Mouse (Mus musculus): ENCODE results near the gene Fli1. TPM values are rescaled to one million over a fixed set of nuclear protein-coding genes. Genes with fewer than 3 reads are reported as not detected.

Fli1 gene
- polyA plus RNA-seq, 1 experiment from 2014 or later, result 1.4 TPM

- DNase-seq (ENCODE audit: low read depth, low spot score) (no peak), ATAC-seq (no peak)
- H3K27me3 ChIP-seq, result no peaks in the 10 kb centered on the region
- ChIA-PET CTCF (interaction anchor here (1.4 kb wide), 1 partner anchor 16 kb away, joined by 6 read pairs; no protein-coding TSS in a partner anchor), POLR2A (interaction anchor here (0.5 kb wide), 1 partner anchor 12 kb away, joined by 5 read pairs; no protein-coding TSS in a partner anchor)
- TF ChIP-seq CTCF (IDR thresholded peaks at IDR 0.05), result no peak
- in situ Hi-C loops (cut with MboI; ENCODE audit: low pct_unique_long_range_greater_than_20kb), result no loop called here
Observed at GRCm38 (mm10) chr9:32514406-32515058, 28.1 kb downstream of the Fli1 start.

DNA sequence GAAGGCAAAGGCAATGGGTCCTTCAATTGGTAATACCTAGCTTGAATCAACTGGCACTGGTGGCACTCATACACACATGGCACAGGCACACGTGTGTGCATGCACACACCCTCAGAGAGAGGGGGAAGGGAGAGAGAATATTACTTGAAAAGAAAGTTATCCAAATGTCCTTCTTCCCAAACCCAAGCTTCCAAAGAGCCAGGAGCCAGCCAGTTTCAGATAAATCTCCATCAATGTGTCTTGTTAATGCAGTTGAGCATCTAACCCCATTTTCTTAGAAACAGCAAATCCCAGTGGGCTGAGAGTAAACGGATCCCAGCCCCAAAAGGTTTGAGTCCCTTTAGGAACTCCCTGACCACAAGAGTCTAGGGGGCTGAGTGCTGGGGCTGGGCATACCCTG lies 29.2 kb downstream of the Fli1 start:
- in situ Hi-C loops (cut with MboI; ENCODE audit: low pct_unique_long_range_greater_than_20kb), result no loop called here
- CTCF ChIA-PET, result no interaction called here
- POLR2A ChIA-PET, result no interaction called here
- DNase-seq (ENCODE audit: low read depth, low spot score) (no peak), ATAC-seq (no peak)
- H3K27me3 ChIP-seq, result no peaks in the 10 kb centered on the region
- no peak for TF ChIP-seq CTCF (IDR thresholded peaks at IDR 0.05)

DNA sequence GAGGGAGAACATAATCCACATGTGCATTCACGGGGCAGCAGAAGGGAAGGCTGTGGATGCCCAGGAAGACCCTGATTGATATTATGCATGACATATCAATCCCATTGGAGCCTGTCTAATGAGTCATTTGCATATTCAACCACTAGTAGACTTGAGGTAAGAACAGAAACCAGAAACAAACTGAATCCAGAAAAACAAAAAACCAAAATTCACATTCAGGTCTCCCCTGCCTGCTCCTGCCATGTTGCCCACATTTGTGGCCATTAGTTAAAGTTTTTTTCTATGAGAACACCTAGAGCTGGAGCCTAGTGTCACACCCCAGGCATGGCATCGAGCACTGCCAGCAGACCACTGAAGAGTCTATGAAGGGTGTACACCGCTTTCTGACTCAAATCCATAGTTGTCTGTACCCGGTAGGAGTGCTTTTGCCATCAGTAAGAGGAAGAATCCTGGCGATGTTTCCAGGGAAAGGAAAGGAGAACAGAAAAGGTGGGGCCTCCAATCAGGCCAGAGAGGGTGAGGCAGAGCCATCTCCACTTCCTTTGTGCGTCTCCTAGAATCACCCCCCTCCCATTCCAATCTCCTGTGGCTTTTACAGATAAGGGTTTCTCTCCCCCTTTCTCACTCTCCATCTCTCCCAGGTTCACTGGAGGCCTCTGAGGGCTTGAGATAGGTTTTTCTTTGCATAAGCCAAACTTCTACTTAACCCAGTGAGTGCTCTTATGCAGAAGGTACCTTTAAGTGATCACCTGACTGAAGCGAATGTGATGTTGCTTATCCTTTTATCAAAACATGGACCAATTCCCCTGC lies 32.0 kb downstream of the Fli1 start:
- CTCF ChIA-PET, result no interaction called here
- in situ Hi-C loops (cut with MboI; ENCODE audit: low pct_unique_long_range_greater_than_20kb), result no loop called here
- H3K27me3 ChIP-seq, result no peaks in the 10 kb centered on the region

DNA sequence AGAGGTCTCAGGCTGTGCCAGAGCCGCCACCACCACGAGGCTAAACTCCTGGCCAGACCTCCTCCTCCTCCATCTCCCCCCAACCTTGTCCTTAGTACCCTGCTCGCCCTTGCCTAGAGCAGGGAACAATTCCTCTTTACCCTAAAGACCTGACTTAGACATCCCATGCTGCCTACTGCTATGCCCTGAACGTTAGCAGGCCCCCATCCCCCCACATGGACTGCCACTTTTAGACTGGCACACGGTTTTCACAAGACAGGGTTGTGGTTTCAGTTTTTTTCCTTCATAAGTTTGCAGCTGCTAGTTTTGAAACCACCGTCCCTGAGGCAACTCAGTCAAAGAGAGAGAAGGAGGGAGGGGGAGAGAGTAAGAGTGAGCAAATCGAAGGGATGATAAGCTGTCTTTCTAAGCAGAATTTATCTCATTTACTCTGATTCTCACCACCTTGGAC lies 32.9 kb downstream of the Fli1 start:
- ATAC-seq (no peak), DNase-seq (ENCODE audit: low read depth, low spot score) (no peak)
- in situ Hi-C loops (cut with MboI; ENCODE audit: low pct_unique_long_range_greater_than_20kb), result no loop called here
- no peaks in the 10 kb centered on the region for H3K27me3 ChIP-seq
- no peak for TF ChIP-seq CTCF (IDR thresholded peaks at IDR 0.05)
- CTCF ChIA-PET, result no interaction called here
- POLR2A ChIA-PET, result no interaction called here

More for the DNA sequence above, 32.0 kb downstream of the Fli1 start:
- POLR2A ChIA-PET, result no interaction called here
- ATAC-seq (no peak), DNase-seq (ENCODE audit: low read depth, low spot score) (no peak)
- no peak for TF ChIP-seq CTCF (IDR thresholded peaks at IDR 0.05)

GRCm38 (mm10) chr9:32508648-32509047 lies 34.0 kb downstream of the Fli1 start:
- in situ Hi-C loops (cut with MboI; ENCODE audit: low pct_unique_long_range_greater_than_20kb), result no loop called here

GRCm38 (mm10) chr9:32508118-32508517 lies 34.5 kb downstream of the Fli1 start:
- POLR2A ChIA-PET, result no interaction called here
- no peak for DNase-seq (ENCODE audit: low read depth, low spot score)
- TF ChIP-seq CTCF (IDR thresholded peaks at IDR 0.05), result no peak
- CTCF ChIA-PET, result interaction anchor here (1.4 kb wide), 1 partner anchor 14 kb away, joined by 5 read pairs; no protein-coding TSS in a partner anchor
- in situ Hi-C loops (cut with MboI; ENCODE audit: low pct_unique_long_range_greater_than_20kb), result no loop called here
- ATAC-seq, result no peak
- no peaks in the 10 kb centered on the region for H3K27me3 ChIP-seq

More at GRCm38 (mm10) chr9:32508648-32509047, 34.0 kb downstream of the Fli1 start:
- H3K27me3 ChIP-seq, result no peaks in the 10 kb centered on the region
- no peak for DNase-seq (ENCODE audit: low read depth, low spot score)
- TF ChIP-seq CTCF (IDR thresholded peaks at IDR 0.05), result no peak
- no peak for ATAC-seq
- POLR2A ChIA-PET, result no interaction called here
- CTCF ChIA-PET, result interaction anchor here (1.4 kb wide), 1 partner anchor 14 kb away, joined by 5 read pairs; no protein-coding TSS in a partner anchor

DNA sequence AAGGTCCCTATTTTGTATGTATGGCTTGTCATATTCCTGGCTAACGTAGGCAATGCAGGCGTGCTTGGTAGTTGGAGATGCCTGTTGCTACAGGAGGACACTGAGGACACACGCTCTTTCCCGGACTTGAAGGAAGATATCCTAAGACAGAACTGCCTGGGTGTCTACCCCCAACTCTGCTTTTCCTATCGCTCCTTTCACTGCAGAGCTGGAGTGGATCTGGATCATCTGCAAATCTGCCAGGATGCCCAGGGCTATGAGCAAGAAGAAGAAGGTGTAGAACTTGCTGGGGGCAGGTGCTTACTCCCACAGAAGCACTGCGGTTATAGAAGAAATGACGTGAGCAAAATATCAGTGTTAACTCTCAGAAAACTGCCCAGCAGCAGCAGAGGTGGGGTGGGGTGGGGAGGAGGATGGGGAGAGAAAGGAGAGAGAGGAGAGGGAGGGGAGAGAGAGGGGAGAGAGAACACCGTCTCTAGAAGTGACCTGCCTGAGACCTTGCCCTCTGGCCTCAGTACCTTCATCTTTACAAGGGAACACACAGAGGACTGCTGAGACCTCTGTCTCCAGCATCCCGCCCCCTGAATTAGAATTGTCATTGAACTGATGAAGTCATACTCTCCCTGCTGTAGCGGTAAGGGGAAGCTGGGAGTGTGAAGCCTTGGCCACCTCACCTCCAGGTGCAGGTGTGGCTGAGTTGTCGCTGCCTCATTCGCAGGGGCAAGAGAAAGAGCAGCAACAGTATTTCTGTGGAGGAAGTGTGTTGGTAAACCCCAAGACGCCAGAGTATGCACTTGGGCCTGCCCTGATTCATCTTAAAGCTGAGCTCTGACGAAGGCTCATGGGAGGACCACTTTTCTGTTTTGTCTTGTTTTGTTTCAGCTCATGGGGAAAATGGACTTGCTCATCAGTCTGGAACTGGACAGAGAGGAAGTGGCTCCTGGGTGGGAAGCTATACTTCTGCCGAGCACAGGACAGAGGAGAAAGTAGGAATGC lies 35.5 kb downstream of the Fli1 start:
- in situ Hi-C loops (cut with MboI; ENCODE audit: low pct_unique_long_range_greater_than_20kb), result no loop called here
- ChIA-PET CTCF (interaction anchor here (1.4 kb wide), 1 partner anchor 13 kb away, joined by 5 read pairs; no protein-coding TSS in a partner anchor), POLR2A (interaction anchor here (1.2 kb wide), 1 partner anchor 11 kb away, joined by 4 read pairs; no protein-coding TSS in a partner anchor)
- no peak for ATAC-seq
- TF ChIP-seq CTCF (IDR thresholded peaks at IDR 0.05), result no peak
- no peaks in the 10 kb centered on the region for H3K27me3 ChIP-seq
- DNase-seq (ENCODE audit: low read depth, low spot score), result no peak

DNA sequence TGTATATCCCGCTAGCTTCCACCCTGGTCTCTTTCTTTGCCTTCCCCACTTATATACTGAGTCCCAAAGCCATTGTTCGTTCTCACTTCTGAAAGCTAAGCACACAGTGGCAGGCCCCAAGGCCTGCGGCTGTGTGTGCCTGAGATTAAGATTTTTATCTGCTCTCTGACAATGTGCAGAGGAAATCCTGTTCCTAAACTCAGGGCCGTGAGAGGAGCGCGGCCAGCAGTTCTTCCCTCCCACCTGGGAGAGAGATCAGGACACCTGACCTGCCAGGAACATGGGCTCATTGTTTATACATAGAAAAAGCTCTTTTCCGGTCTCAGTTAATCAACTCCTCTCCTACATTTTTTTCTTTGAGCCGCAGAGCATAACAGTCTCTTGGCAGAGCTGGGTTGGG lies 36.5 kb downstream of the Fli1 start:
- DNase-seq (ENCODE audit: low read depth, low spot score) (no peak), ATAC-seq (no peak)
- in situ Hi-C loops (cut with MboI; ENCODE audit: low pct_unique_long_range_greater_than_20kb), result no loop called here
- POLR2A ChIA-PET, result interaction anchor here (1.2 kb wide), 1 partner anchor 12 kb away, joined by 4 read pairs; no protein-coding TSS in a partner anchor
- TF ChIP-seq CTCF (IDR thresholded peaks at IDR 0.05), result no peak
- no peaks in the 10 kb centered on the region for H3K27me3 ChIP-seq
- CTCF ChIA-PET, result no interaction called here

- in situ Hi-C loops (cut with MboI; ENCODE audit: low pct_unique_long_range_greater_than_20kb), result no loop called here
- ChIA-PET POLR2A (interaction anchor here (0.6 to 0.7 kb wide), 2 partner anchors 17 to 707 kb away, joined by 3 read pairs; no protein-coding TSS in a partner anchor), CTCF (interaction anchor here (1.4 kb wide), 1 partner anchor 46 kb away, joined by 3 read pairs; no protein-coding TSS in a partner anchor)
- H3K27me3 ChIP-seq, result no peaks in the 10 kb centered on the region
- DNase-seq (ENCODE audit: low read depth, low spot score) (no peak), ATAC-seq (no peak)
- no peak for TF ChIP-seq CTCF (IDR thresholded peaks at IDR 0.05)
Observed at GRCm38 (mm10) chr9:32505460-32506075, 37.1 kb downstream of the Fli1 start.

All from Patski (cell line).